Mouse (Mus musculus): ENCODE data around the gene Mrtfa.

Mrtfa gene

GRCm38 (mm10) chr15:81098689-81099088 lies 91.9 kb downstream of the Mrtfa start:
- no peak for DNase-seq

DNA sequence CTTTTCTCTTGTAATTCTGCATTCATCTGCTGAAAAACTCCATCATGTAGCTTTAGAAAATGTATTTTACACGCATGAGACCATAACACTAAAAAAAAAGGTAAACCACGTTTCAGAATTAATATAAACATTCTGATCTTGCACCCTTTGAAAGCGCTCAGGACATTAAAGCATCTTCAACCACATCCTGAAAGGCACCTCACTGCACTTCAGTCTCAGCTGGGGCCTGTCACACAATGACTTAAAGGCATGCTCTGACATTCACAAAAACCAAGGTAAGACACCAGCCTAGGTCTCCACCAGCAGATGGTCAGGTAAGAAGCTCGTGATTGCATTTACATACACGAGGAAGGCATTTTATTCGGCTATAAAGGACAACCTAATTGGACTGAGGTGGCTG lies 92.7 kb downstream of the Mrtfa start:
- DNase-seq = no peak

DNA sequence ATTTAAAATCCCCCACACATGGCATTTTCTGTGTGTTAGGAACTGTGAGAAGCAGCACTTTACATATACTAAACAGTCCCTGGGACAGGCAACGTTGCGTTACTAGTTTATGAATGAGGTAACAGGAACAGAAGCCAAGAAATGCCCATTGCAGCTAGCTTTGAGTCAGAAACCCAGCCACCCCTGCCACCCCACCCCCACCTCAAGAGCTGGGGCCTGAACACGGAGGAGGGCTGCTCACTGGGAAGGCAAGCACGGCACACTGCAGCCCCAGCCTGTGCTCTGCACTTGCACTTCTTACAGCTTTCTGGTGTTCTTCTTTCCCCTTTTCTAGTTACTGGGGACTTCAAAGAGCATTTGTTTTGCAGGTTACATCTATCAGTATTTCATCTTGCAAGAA lies 93.1 kb downstream of the Mrtfa start:
- DNase-seq = no peak

DNA sequence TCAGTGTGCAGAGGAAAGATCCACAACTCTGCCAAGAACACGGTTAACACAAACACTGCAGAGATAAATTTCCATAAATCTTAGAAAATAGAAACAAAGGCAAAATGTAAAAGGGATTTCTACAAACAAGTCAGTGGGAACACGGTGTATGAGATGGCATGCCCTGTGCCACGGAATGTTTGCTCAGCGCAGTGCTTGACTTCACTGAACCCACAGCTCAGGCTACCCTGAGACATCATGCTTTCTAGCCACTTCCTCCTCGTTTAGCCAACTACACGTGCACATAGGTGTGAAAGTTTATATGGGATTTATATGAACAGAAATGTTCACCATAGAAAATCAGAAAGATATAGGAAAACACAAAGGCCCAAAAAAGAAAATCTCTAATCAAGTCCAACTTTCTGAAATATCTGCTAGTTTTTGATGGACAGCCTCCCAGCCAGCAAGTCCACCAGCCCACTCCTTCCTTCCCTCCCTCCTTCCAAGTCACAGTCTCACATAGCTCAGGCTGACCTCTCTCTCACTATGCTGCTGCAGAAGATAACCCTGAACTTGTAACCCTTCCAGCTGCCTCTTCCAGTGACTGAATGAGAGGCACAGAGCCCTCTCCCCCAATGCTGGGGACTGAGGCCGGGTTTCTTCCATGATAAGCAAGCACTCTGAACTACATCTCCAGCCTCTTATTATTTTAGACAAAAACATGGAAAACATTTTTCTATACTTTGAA lies 94.1 kb downstream of the Mrtfa start:
- DNase-seq = no peak

DNA sequence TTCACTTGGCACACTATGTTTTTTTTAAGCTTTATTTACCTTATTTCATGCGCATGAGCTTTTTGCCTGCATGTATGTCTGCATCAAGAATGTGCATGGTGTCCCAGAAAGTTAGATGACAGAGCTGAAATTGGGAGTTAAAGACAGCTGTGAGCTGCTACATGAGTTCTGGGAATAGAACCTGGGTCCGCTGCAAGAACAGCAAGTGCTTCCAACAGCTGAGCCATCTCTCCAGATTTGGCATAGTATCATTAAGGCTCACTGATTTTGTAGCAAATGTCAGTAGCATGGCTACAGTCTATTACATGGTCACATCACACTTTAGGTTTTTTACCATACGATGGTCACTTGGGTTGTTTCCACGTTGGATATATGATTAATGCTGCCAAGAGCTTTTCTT lies 97.5 kb downstream of the Mrtfa start:
- DNase-seq = no peak

DNA sequence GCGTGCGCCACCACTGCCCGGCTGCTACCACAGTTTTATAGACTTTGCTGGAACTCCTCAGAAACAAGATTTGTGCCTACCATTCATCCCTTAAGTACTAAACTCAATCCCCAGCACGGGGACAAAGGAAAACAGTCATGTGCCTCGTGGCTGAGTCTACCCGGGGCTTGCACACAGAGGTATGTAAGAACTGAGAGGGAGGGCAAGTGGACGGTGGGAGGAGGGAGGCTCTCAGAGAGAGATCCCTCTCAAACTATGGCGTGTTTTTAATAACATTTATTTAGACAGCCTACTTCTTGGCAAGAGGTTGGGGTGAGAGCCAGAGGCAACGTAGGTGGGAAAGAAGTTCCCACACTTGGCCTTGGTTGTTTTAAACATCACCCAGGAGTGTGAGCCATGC lies 98.8 kb downstream of the Mrtfa start:
- DNase-seq = no peak

DNA sequence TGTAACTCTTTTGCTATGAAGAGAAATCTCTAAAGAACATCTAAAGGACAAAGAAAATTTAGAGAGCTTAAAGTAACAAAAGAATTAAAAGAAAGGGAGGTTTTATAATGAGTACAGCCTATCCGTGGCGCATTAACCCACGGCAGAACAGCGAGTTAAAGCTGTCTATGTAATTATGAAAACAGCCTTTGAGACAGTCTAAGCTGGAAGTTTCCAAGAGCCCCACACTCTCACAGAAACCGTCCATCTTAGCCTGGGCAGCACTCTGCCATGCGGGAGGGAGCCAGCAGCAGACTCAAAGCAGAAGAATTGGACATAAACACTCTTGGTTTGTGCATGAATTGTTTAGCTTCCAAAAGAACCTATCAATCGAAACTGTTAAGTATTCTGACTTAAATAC lies 103.0 kb downstream of the Mrtfa start:
- DNase-seq = no peak

DNA sequence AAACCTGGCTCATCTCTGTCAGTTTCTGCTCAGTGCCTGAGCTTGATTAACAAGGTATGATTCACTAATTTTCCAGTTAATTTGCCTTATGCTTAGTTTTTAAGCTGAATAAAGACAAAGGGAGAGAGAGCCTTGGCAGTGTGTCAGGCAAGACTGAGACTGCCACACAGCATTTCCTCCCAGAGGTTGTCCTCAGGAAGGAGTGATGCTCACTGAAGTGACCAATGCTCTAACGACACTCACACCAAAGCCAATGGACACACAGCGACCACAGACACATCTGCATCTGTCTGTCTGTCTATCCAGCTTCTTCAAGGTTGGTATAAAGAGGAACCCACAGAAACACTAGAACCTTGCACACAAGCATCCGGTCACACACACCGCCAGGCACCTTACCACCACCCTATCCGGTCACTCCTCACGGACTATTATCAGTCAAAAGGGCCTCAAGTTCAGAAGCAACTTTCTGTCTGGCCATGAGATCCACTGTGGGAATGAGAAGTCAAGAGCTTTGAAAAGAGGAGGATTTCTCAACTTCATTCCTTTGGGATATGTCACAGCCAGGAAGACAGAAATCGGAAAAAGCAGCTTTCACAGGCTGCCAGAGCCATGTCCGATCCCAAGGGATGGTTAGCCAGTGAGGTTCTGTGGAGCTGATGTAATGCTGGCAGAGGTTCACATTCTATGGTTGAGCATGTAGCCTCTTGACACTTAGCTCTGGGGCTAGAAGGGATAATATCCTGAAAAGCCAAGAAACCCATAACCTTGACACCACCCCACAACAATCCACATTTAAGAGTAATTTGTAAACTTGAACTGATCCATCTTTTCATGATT lies 103.7 kb downstream of the Mrtfa start:
- no peak for DNase-seq

GRCm38 (mm10) chr15:81083826-81084225 lies 106.7 kb downstream of the Mrtfa start:
- DNase-seq = no peak

GRCm38 (mm10) chr15:81083281-81083680 lies 107.3 kb downstream of the Mrtfa start:
- DNase-seq = no peak

DNA sequence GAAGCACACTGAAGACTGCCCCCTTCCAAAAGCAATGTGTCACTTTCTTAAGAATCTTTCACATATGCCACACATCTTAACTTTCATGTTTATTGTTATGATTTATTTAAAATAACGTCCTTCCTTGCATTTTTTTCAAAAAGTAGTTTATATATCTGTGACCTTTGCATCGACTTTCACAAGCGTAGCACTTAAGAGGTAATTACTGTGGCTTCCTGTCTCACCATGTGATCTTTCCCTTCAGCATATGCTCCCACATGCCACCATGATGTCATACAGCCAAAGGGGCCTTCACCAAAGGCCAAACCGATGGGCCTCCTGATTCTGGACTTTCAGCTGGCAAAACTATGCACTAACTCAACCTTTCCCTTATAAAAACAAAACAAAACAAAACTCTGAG lies 109.3 kb downstream of the Mrtfa start:
- no peak for DNase-seq

DNA sequence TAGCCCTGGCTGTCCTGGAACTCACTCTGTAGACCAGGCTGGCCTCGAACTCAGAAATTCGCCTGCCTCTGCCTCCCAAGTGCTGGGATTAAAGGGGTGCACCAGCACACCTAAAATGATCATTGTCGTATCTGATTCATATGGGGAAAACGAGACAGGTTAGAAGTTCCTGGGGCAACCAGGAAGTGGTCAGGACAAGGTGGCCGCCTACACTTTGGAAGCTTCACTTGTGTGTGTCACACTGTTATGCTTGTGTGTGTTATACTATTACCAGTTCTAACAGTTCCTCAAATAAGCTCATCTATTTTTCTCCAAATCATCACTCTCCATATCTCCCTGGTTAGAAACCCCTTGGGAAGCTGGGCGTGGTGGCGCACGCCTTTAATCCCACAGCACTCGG lies 110.2 kb downstream of the Mrtfa start:
- no peak for DNase-seq

DNA sequence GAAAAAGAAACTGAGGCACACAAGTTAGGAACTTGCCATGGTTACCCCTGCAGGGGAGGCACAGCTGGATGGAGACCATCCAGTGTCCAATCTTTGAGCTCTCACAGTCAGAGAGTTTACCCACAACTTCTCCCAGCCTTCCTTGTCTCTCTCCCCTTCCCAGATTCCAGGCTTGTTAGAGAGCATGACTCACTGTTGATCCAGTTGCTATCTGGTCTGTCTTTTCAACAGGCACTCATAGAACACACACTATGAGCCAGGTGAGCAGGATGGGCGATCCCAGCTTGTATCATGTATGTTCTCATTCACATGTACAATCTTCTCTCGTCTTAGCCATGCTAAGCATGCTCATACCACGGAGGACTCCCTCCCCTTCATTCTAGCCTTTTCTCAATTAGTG lies 111.3 kb downstream of the Mrtfa start:
- no peak for DNase-seq

- DNase-seq = no peak
Observed at GRCm38 (mm10) chr15:81077551-81077950, 113.0 kb downstream of the Mrtfa start.

GRCm38 (mm10) chr15:81074543-81074942 lies 116.0 kb downstream of the Mrtfa start:
- no peak for DNase-seq

DNA sequence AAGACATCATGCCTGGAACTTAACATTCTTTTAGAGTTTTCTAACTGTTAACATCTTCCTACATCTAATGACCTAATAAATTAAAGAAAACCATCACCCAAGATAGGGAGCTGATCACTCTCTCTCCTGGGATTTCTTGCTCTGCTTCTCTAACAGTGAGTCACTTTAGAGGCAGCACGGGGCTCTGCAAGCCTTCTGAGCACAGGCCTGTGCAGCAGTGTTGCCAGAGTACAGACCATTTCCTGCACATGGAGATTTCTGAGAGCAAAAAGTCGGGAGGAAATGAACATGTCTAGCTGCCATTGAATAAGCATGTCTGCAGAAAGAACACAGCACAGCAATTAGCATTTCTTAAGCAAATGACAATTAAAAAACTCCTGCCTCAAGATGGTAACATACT lies 116.8 kb downstream of the Mrtfa start:
- no peak for DNase-seq

DNA sequence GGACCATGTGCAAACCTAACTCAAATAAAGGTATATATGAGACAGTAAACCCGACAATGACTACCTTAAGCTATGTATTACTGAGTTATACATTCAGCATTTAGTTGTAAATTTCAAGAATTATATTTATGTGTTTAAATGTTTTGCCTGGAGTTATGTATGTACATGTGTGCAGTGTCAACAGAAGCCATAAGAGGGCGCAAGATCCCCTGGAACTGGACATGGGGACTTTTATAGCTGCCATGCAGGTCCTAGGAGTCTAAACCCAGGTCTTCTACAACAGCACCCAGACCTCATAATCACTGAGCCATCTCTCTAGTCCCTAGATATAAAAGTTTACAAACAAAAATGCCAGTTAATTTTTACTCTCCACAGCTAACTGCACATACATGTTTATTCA lies 117.8 kb downstream of the Mrtfa start:
- peak in 1 of 2 experiments; percentile 29 for DNase-seq

GRCm38 (mm10) chr15:81070470-81070869 lies 120.1 kb downstream of the Mrtfa start:
- no peak for DNase-seq

DNA sequence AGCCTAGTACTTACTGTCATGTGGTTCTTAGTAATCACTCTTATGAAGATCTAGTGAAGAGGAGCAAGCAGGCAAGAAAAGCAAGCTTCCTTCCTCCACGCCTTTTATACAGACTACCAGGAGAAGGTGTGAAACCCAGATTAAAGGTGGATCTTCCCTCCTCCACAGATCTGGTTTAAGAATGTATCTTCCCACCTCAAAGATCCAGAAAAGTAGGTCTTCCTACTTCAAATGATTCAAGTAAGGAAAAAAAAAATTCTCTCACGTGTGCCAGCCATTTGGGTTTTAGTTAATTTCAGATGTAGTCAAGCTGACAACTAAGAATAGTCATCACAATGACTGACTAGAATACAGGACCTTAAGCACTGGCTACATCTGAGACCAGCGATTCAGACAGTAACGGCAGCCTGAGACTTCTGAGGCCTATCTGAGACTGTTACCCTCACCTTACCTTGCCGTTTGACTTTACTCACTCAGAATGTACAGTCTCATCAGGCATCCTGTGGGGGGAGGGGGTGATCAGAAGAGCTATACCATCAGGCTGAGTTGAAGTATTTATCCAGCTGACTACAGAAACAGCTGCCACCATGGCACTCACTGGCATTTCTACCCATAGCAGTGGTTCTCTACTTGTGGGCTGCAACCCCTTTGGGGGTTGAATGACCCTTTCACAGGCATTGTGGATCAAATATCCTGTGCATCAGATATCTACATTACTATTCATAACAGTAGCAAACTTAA lies 121.7 kb downstream of the Mrtfa start:
- DNase-seq = no peak

DNA sequence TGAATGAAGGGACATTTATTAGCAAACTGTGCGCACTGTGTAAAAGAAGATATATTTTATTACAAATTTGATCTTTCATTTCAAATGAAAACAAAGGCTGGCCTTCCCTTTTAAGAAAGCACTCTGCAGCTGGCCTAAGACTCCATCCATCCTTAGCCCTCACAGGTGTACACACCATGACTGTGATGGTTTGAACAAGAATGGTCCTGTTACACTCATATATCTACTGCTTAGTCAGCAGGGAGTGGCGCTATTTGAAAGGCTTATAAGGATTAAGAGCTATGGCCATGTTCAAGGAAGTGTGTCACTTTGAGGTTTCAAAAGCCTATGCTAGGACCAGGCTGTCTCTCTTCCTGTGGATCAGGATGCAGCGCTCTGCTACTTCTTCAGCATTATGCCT lies 122.8 kb downstream of the Mrtfa start:
- no peak for DNase-seq

DNA sequence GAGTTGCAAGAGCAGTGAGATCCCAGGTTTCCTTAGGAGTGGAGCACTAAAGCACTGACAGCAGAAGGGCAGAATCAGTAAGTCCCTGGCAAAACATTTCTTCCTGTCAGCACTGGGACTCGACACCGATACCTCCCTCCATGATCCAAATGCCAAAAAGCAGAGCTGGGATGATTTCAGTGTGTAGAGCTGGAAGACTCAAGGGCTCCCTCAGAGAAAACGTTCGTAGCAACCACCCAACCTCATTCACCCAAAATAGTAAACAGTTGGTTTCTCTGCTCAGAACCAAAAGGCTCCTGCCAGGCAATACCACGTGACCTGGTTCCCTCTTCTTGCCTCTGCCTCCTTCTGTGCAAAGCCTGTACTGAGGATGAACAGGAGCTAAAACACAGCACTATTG lies 123.6 kb downstream of the Mrtfa start:
- DNase-seq = no peak

DNA sequence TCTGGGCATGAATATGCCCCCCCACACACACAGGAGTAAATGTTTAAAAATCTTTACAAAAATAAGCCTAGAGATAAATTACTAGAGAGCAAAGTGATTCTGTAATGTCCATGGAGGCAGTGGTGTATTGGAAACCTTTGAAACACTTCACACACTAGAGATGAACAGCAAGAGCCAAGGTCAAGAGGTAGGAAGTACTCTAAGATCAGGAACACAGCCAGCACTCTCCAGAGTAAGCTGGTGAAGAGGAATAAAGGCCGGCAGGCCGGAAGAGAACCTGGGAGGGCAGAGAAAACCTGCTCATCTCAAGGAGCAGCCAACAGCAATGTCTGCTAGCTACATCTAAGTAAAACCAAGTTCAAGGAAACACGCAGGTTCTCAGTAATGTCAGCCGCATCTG lies 125.9 kb downstream of the Mrtfa start:
- DNase-seq = no peak

GRCm38 (mm10) chr15:81064143-81064542 lies 126.4 kb downstream of the Mrtfa start:
- DNase-seq = no peak

GRCm38 (mm10) chr15:81062616-81063015 lies 127.9 kb downstream of the Mrtfa start:
- no peak for DNase-seq
